Mouse (Mus musculus) lung, embryonic 14.5 days (tissue): ENCODE results near the gene Col23a1. TPM values are rescaled to one million over a fixed set of nuclear protein-coding genes. Genes with fewer than 3 reads are reported as not detected.

Experiments
- ATAC-seq: fragments of 200-750 bp; cut with Nextera tagmentation; 2 replicates; pipeline ENCODE4 v1.8.0; 2017; ENCODE audit warnings: mild to moderate bottlenecking, moderate TSS enrichment, moderate library complexity; ENCODE audit not compliant: insufficient read depth
- DNase-seq: peaks from one replicate; pipeline ENCODE4 v3.0.0-alpha.2; 2015
- H3K27ac ChIP-seq: fragments of 300-500 bp; sonication (generic); 2 replicates; pipeline ENCODE4 v1.5.1; 2014; ENCODE audit warnings: low read depth, mild to moderate bottlenecking, moderate library complexity
- H3K27me3 ChIP-seq: fragments of 300-500 bp; sonication (generic); 2 replicates; pipeline ENCODE4 v1.6.1; 2014; ENCODE audit warnings: low read length, control low read depth; ENCODE audit not compliant: insufficient read depth
- H3K36me3 ChIP-seq: fragments of 300-500 bp; sonication (generic); 2 replicates; pipeline ENCODE4 v1.6.1; 2014; ENCODE audit warnings: control low read depth; ENCODE audit not compliant: insufficient read depth
- H3K4me1 ChIP-seq: fragments of 300-500 bp; sonication (generic); 2 replicates; pipeline ENCODE4 v1.6.1; 2014; ENCODE audit warnings: antibody characterized with exemption, control low read depth; ENCODE audit not compliant: insufficient read depth
- H3K4me2 ChIP-seq: fragments of 300-500 bp; sonication (generic); 2 replicates; pipeline ENCODE4 v1.6.1; 2014; ENCODE audit warnings: mild to moderate bottlenecking
- H3K4me3 ChIP-seq: fragments of 300-500 bp; sonication (generic); 2 replicates; pipeline ENCODE4 v1.5.1; 2014; ENCODE audit warnings: low read depth, low read length
- H3K9ac ChIP-seq: fragments of 300-500 bp; sonication (generic); 2 replicates; pipeline ENCODE4 v1.6.1; 2014
- H3K9me3 ChIP-seq: fragments of 300-500 bp; sonication (generic); 2 replicates; pipeline ENCODE4 v1.6.1; 2016; ENCODE audit warnings: low read depth, low read length, control low read depth
- CTCF ChIP-seq: IDR thresholded peaks from 2 replicates; pipeline ENCODE4 v1.5.1; 2016; ENCODE audit warnings: antibody characterized with exemption, low read depth
- WGBS: fragments of 180-500 bp; shearing (Covaris S2); extraction: QIAGEN DNeasy Blood & Tissue Kit; methylation state at CpG from one replicate; pipeline ENCODE4 v1.1.7; 2014; 5-methylcytosine and 5-hydroxymethylcytosine counted together
- polyA plus RNA-seq: library from polyadenylated mRNA; unstranded; fragments of >200 nt; fragmentation: Nextera tagmentation; extraction: Ambion mirVana; gene quantifications from 2 replicates; pipeline ENCODE4 v1.2.1, GENCODE M21; 2014

The Col23a1 gene
- polyA plus RNA-seq, 1 experiment from 2014 or later, result 29.4 TPM

DNA sequence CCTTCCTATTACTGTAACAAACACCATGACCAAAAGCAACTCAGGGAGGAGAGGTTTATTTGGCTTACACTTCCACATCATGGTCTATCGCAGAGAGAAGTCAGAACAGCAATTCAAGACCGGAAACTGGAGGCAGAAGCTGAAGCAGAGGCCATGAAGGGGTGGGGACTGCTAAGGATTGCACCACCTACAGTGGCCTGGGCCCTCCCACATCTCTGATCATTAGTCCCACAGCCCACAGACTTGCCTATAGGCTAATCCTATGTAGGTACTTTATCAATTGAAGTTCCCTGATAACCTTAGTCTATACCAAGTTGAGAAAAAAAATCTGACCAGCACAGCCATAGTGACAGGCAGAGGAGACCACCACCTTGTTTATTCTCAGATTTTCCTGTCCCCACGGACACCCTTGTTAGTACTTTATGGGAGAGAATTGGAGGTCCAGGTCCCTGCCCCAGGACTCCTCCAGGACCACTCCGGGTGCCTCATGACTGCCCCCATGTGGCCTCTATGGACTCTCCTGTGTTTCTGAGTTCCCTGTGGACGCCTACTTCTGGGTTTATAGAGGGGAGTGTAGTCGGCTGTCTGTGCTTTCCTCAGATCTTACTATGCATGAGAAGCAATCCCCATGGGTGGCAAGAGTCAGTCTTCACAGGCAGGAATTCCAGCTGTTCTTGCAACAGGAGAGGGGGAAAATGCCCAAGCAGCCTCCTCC lies 157.1 kb downstream of the Col23a1 start:
- Histone ChIP-seq H3K27ac (no peak overlapping the region), H3K4me2 (no peak overlapping the region), H3K9me3 (no peaks in the 10 kb centered on the region), H3K36me3 (no peaks in the 10 kb centered on the region), H3K4me3 (no peak overlapping the region), H3K27me3 (no peaks in the 10 kb centered on the region), H3K4me1 (peaks cover 5% of the 10 kb centered on the region; the same call in 1 of the 2 replicates), H3K9ac (no peak overlapping the region)
- peak; percentile 75 for DNase-seq
- peak; percentile 70 for TF ChIP-seq CTCF
- 35% methylated on average over 6 of the region's 6 CpGs for WGBS
- peak; percentile 45; the same call in 1 of the 2 replicates for ATAC-seq

- H3K9ac ChIP-seq, result no peak overlapping the region
- no peak for TF ChIP-seq CTCF
- no peak overlapping the region for H3K27ac ChIP-seq
- no peak overlapping the region for H3K4me2 ChIP-seq
- H3K36me3 ChIP-seq, result no peaks in the 10 kb centered on the region
- H3K4me3 ChIP-seq, result no peak overlapping the region
- ATAC-seq (no peak), DNase-seq (no peak)
- WGBS, result 80% methylated on average over 4 of the region's 4 CpGs
- no peaks in the 10 kb centered on the region for H3K9me3 ChIP-seq
- no peaks in the 10 kb centered on the region for H3K27me3 ChIP-seq
- H3K4me1 ChIP-seq, result peaks cover 8% of the 10 kb centered on the region; the same call in 1 of the 2 replicates
Measured at GRCm38 (mm10) chr11:51448256-51448655, 158.5 kb downstream of the Col23a1 start.

DNA sequence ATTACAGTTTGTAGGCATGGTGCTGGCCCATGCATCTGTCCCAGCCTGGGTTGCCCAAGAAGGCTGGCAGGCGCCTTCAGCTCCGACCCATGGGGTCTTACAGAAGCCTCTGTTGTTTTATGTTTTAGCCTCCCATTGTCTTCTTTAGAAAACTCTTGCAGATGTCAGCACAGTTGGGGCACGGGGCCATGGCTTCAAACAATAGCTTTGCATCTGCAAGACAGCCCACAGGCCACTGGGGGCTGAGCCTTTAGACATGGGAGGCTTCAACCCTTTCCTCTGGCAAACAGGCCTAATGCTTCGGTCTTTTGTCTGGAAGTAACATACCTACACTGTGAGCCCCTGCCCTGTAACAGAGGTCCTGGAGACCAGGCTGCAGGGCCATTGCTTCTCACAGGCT lies 159.0 kb downstream of the Col23a1 start:
- Histone ChIP-seq H3K9me3 (no peaks in the 10 kb centered on the region), H3K9ac (no peak overlapping the region), H3K27me3 (no peaks in the 10 kb centered on the region), H3K27ac (no peak overlapping the region), H3K4me1 (peaks cover 5% of the 10 kb centered on the region; the same call in 1 of the 2 replicates), H3K4me3 (no peak overlapping the region), H3K4me2 (no peak overlapping the region), H3K36me3 (no peaks in the 10 kb centered on the region)
- ATAC-seq (no peak), DNase-seq (no peak)
- 71% methylated on average over 4 of the region's 4 CpGs for WGBS
- TF ChIP-seq CTCF, result no peak

- Histone ChIP-seq H3K4me1 (0 out of 2 replicates have a peak, but pooled peaks cover 4% of the 10 kb centered on the region), H3K9ac (no peak overlapping the region), H3K4me3 (no peak overlapping the region), H3K9me3 (no peaks in the 10 kb centered on the region), H3K4me2 (no peak overlapping the region), H3K27me3 (no peaks in the 10 kb centered on the region), H3K27ac (no peak overlapping the region), H3K36me3 (no peaks in the 10 kb centered on the region)
- TF ChIP-seq CTCF, result no peak
- no peak for ATAC-seq
- no peak for DNase-seq
- WGBS, result 76% methylated on average over 7 of the region's 7 CpGs
Measured at GRCm38 (mm10) chr11:51449881-51450280, 160.2 kb downstream of the Col23a1 start.

DNA sequence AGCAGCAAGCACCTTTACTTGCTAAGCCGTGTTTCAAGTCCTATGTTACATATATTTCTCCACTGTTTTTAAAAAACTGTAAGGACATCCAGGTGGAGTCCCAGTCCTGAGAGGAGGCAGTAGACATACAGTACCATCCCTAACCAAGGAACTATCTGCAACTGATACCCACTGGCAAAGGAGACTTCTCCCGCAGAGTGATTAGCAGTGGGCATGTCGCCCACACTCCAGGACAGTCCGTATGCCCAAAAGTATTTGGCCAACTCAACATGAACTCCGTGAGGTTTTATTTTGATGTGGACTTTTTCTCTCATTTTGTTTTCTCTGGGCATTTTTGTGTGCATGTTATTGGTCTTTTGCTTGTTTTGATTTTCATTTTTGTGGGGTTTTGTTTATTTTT lies 161.6 kb downstream of the Col23a1 start:
- Histone ChIP-seq H3K9ac (no peak overlapping the region), H3K4me3 (no peak overlapping the region), H3K27me3 (no peaks in the 10 kb centered on the region), H3K36me3 (no peaks in the 10 kb centered on the region), H3K4me1 (0 out of 2 replicates have a peak, but pooled peaks cover 4% of the 10 kb centered on the region), H3K27ac (no peak overlapping the region), H3K9me3 (0 out of 2 replicates have a peak, but pooled peaks cover 3% of the 10 kb centered on the region), H3K4me2 (no peak overlapping the region)
- no peak for TF ChIP-seq CTCF
- 64% methylated on average over 5 of the region's 5 CpGs for WGBS
- DNase-seq, result no peak
- no peak for ATAC-seq

- no peak for TF ChIP-seq CTCF
- Histone ChIP-seq H3K36me3 (no peaks in the 10 kb centered on the region), H3K27ac (no peak overlapping the region), H3K9me3 (0 out of 2 replicates have a peak, but pooled peaks cover 3% of the 10 kb centered on the region), H3K27me3 (no peaks in the 10 kb centered on the region), H3K4me3 (no peak overlapping the region), H3K4me1 (0 out of 2 replicates have a peak, but pooled peaks cover 4% of the 10 kb centered on the region), H3K9ac (no peak overlapping the region), H3K4me2 (no peak overlapping the region)
- DNase-seq (no peak), ATAC-seq (no peak)
- WGBS, result 13% methylated on average over 7 of the region's 7 CpGs
Measured at GRCm38 (mm10) chr11:51451925-51452324, 162.2 kb downstream of the Col23a1 start.

- 84% methylated on average over 9 of the region's 9 CpGs for WGBS
- Histone ChIP-seq H3K27ac (no peak overlapping the region), H3K4me3 (no peak overlapping the region), H3K27me3 (no peaks in the 10 kb centered on the region), H3K9ac (no peak overlapping the region), H3K9me3 (0 out of 2 replicates have a peak, but pooled peaks cover 3% of the 10 kb centered on the region), H3K4me1 (0 out of 2 replicates have a peak, but pooled peaks cover 7% of the 10 kb centered on the region), H3K4me2 (no peak overlapping the region), H3K36me3 (no peaks in the 10 kb centered on the region)
- ATAC-seq (no peak), DNase-seq (no peak)
- TF ChIP-seq CTCF, result no peak
Measured at GRCm38 (mm10) chr11:51453742-51454141, 164.0 kb downstream of the Col23a1 start.
